Mouse (Mus musculus): ENCODE measurements at regions not wholly inside any gene's neighbourhood (a gene's known extent, or its start where the extent isn't known, plus 50 kb on each side); places are given as distances from the start of the nearest gene placed in this dataset.

DNA sequence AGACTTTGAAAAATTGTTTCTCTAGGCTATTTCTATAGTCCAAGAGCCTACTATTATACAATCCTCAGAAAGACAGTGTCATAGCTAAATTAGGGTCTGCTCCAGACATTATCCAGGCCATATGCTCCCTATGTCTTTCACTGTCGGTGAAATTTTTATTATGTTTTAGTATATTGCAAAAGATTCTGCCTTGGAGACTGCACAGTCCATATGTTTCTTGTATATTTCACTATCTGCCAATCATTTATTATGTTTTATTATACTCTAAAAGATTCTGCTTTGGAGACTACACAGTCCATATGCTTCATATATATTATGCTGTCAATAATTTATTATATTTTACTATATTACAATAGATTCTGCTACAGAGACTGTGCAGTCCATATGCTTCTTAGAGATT lies 564.3 kb upstream of the 4931417E11Rik start:
- DNase-seq (ENCODE audit: low spot score in 2 of 2): no peak

GRCm38 (mm10) chr6:74017107-74017506 lies 547.6 kb upstream of the 4931417E11Rik start:
- no peak for DNase-seq (ENCODE audit: low spot score in 2 of 2)

DNA sequence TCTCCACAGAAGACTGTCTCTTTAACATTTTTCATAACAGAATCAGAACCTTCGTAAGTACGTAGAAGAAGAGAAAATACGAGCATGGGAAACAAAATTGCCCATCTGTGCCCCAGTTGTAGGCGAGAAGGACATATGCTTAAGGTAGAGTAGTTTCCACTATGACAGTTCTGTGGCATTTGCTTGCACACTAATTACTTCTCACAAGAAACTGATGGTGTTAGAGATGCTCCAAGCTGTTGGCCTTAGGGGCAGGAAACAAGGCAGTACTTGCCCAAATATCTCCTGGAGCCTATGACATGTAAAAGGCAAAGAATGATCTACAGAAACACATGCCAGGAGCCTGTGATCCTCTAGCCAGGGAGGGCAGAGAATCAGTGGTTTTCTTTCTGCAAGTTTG lies 512.3 kb upstream of the 4931417E11Rik start:
- no peak for DNase-seq (ENCODE audit: low spot score in 2 of 2)

- no peak for DNase-seq (ENCODE audit: low spot score in 2 of 2)
Measured at GRCm38 (mm10) chr6:73949934-73950293, 480.4 kb upstream of the 4931417E11Rik start.

DNA sequence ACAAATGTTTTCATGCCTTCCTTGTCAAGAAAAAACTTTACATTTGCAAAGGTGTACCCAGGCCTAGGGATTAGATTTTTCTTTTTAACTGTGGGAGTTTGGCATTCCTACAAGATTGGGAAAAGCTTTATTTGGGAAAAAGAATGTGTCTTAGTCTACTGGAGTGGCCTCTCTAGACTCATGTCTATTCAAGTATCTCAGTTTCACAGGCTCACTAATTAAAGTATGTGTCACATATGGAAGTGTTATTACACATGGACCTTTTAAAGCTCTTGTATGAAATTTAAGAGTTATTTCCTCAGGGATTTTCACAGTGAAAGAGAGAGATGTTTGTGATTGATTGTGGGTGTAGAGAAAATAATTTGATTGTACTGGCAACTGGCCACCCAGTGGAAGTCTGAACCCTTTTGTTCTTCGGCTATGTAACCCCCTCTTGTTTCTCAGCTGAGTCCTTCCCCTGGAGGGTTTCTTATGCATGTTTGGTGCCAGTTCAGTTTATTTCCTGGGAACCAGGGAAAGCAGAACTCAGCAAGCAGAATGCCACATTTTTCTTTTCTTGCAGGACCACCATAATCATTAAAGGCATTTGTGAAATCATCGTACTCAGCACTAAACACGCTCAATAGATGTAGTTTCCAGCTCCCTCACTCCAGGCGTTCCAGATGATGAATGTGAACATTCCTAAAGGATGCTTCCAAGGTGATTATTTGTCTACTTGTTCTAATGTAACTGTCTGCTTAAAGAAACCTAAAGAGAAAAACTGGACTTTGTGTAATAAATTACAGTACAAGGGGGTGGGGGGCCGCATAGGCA lies 479.9 kb upstream of the 4931417E11Rik start:
- no peak for DNase-seq (ENCODE audit: low spot score in 2 of 2)

- DNase-seq (ENCODE audit: low spot score in 2 of 2): peak in 1 of 2 experiments; percentile 75
Measured at GRCm38 (mm10) chr6:73913426-73914404, 444.2 kb upstream of the 4931417E11Rik start.

GRCm38 (mm10) chr6:73889144-73889795 lies 419.8 kb upstream of the 4931417E11Rik start:
- no peak for DNase-seq (ENCODE audit: low spot score in 2 of 2)

DNA sequence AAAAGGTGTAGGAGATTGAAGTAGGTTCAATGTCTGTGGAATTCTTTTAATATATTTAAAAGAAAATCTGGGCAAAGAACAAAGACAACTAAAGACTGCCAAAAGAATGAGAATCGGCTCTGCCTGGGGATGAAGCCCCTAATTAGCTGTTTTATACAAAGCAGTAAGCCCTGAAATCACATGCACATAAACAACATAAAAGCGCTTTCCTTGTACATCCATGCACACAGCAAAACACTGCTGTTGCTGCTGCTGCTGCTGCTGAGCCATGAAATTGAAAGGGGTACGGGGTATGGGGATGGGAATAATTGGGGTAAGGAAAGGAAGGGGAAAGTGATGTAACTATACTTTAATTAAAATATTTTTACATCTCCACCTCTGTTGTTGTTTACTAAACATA lies 409.2 kb upstream of the 4931417E11Rik start:
- no peak for DNase-seq (ENCODE audit: low spot score in 2 of 2)

GRCm38 (mm10) chr6:73868683-73869082 lies 399.2 kb upstream of the 4931417E11Rik start:
- no peak for DNase-seq (ENCODE audit: low spot score in 2 of 2)
